ENCODE assay signal across 27 mouse cellular contexts in genomic region chr2:112513036-112513435, GRCm38 (mm10). TPM values are rescaled to one million over a fixed set of nuclear protein-coding genes. Genes with fewer than 3 reads are reported as not detected.
A peak's percentile ranks its signal among the peaks of the same experiment; 100 is the strongest.
DNase-seq lines count a peak whose midpoint lies in the region; ATAC-seq and TF ChIP-seq lines count a peak whose summit lies in the region.
"Had no signal": no experiment of that assay in that cellular context is flagged by ENCODE, and none has a peak within 500 bp of the region (broad histone marks: within the 10 kb centered on the region; RNA-seq: fewer than 3 reads in every experiment).

No protein-coding gene starts in this region.

- peak; percentile 34 for DNase-seq in heart, adult 11 months
- no peak for DNase-seq in heart, adult 8-10 months (ENCODE audit: low spot score)
- DNase-seq in liver, embryonic 14.5 days (ENCODE audit: low read depth in 3 of 3, low spot score in 3 of 3) = no peak
- DNase-seq in liver, embryonic 11.5 days (ENCODE audit: low spot score) = no peak
- DNase-seq in MEL (ENCODE audit: low read depth, low spot score) = peak; percentile 55
- no peak for DNase-seq in natural killer cell, adult 2 months (ENCODE audit: low spot score in 2 of 2)
- DNase-seq in heart, postnatal 10 days = no peak
- DNase-seq: cerebellum, adult 9-11 months; forebrain, postnatal 0 days; gastrocnemius, postnatal 36 days; heart, postnatal 14 days; kidney, adult 8-10 months; kidney, postnatal 25 days; layer of hippocampus, adult 9-11 months; right cerebral cortex, postnatal 14 days; spleen, adult 18-20 months; thymus, postnatal 4 days had no signal

- no peak for TF ChIP-seq POLR2A in MEL (IDR thresholded peaks at IDR 0.05; ENCODE audit: control insufficient read depth in 1 of 2, insufficient read depth in 1 of 2, low read depth in 1 of 2, low read length in 2 of 2, poor library complexity in 1 of 2)

- no peaks in the 10 kb centered on the region for H3K27me3 ChIP-seq in liver, embryonic 14.5 days (ENCODE audit: control insufficient read depth, insufficient read depth, low read length)
- no peaks in the 10 kb centered on the region for H3K27me3 ChIP-seq in liver, embryonic 11.5 days (replicated peaks; ENCODE audit: control insufficient read depth, insufficient read depth, low read length)
- no peaks in the 10 kb centered on the region for H3K27me3 ChIP-seq in MEL (ENCODE audit: control insufficient read depth in 1 of 2, insufficient read depth in 2 of 2, low read length in 2 of 2)
- H3K27me3 ChIP-seq: CH12.LX; embryonic facial prominence, embryonic 13.5 days; hindbrain, embryonic 13.5 days; liver, embryonic 15.5 days; neural tube, embryonic 13.5 days had no signal

- no peaks in the 10 kb centered on the region for H3K36me3 ChIP-seq in liver, embryonic 14.5 days (replicated peaks; ENCODE audit: control insufficient read depth, insufficient read depth, low read depth)
- H3K36me3 ChIP-seq in liver, embryonic 11.5 days (ENCODE audit: control insufficient read depth, insufficient read depth, low read length) = no peaks in the 10 kb centered on the region; the same call in 1 of the 2 replicates
- H3K36me3 ChIP-seq in MEL (ENCODE audit: control insufficient read depth in 1 of 2, insufficient read depth in 2 of 2, low read length in 2 of 2) = peaks cover 0 to 34% of the 10 kb centered on the region in 2 experiments; a peak in 2 of 4 replicates
- H3K36me3 ChIP-seq: embryonic facial prominence, embryonic 13.5 days; hindbrain, embryonic 13.5 days; midbrain, embryonic 10.5 days; neural tube, embryonic 13.5 days had no signal

- H3K9me3 ChIP-seq in liver, embryonic 14.5 days (ENCODE audit: control insufficient read depth, low read length) = no peaks in the 10 kb centered on the region
- H3K9me3 ChIP-seq in liver, embryonic 11.5 days (ENCODE audit: control insufficient read depth, low read length) = no peaks in the 10 kb centered on the region
- no peaks in the 10 kb centered on the region for H3K9me3 ChIP-seq in MEL (replicated peaks; ENCODE audit: insufficient read depth, low read length)
- H3K9me3 ChIP-seq: embryonic facial prominence, embryonic 13.5 days; hindbrain, embryonic 13.5 days; limb, embryonic 10.5 days; liver, embryonic 15.5 days; midbrain, embryonic 10.5 days; neural tube, embryonic 13.5 days had no signal

- no peak overlapping the region for H3K27ac ChIP-seq in liver, embryonic 14.5 days
- no peak overlapping the region for H3K27ac ChIP-seq in liver, embryonic 11.5 days (ENCODE audit: low read depth, low read length)
- no peak overlapping the region for H3K27ac ChIP-seq in MEL (ENCODE audit: control insufficient read depth, low read depth, low read length)
- H3K27ac ChIP-seq: embryonic facial prominence, embryonic 13.5 days; hindbrain, embryonic 13.5 days; limb, embryonic 10.5 days; liver, embryonic 15.5 days; midbrain, embryonic 10.5 days; neural tube, embryonic 13.5 days had no signal

- TF ChIP-seq CTCF in liver, embryonic 14.5 days (IDR thresholded peaks at IDR 0.05; ENCODE audit: low read depth) = peak; percentile 28; the same call in 1 of the 2 replicates
- peak; percentile 20 to 37 (median 30); a peak in 5 of 6 replicates for TF ChIP-seq CTCF in MEL (IDR thresholded peaks at IDR 0.05 in 2 of 3, conservative IDR thresholded peaks at IDR 0.05 in 1 of 3; ENCODE audit: control insufficient read depth in 1 of 3, insufficient read depth in 1 of 3, low read depth in 2 of 3, low read length in 3 of 3, poor library complexity in 1 of 3, severe bottlenecking in 1 of 3)

- intact Hi-C loops in heart, postnatal 10 days (cut with DNase I) = no loop called here

- H3K79me2 ChIP-seq in MEL (ENCODE audit: control insufficient read depth, insufficient read depth, low read length, poor library complexity) = no peaks in the 10 kb centered on the region; the same call in 1 of the 2 replicates

- no peak for ATAC-seq in liver, embryonic 14.5 days (ENCODE audit: insufficient read depth)
- no peak for ATAC-seq in liver, embryonic 11.5 days (replicated peaks; ENCODE audit: low FRiP score)
- peak; percentile 57; the same call in 1 of the 2 replicates for ATAC-seq in megakaryocyte-erythroid progenitor cell, adult 5-6 weeks (replicated peaks; ENCODE audit: low FRiP score, low TSS enrichment, poor library complexity, severe bottlenecking)
- ATAC-seq: forebrain, postnatal 0 days had no signal

- H3K4me3 ChIP-seq in liver, embryonic 14.5 days (ENCODE audit: insufficient read depth in 1 of 2, low read depth in 2 of 2, low read length in 2 of 2) = no peak overlapping the region
- no peak overlapping the region for H3K4me3 ChIP-seq in liver, embryonic 11.5 days (ENCODE audit: low read depth, low read length)
- no peak overlapping the region for H3K4me3 ChIP-seq in MEL (ENCODE audit: control insufficient read depth in 1 of 2, insufficient read depth in 1 of 2, low read depth in 2 of 2, low read length in 2 of 2)
- H3K4me3 ChIP-seq: embryonic facial prominence, embryonic 13.5 days; hindbrain, embryonic 13.5 days; limb, embryonic 10.5 days; liver, embryonic 15.5 days; midbrain, embryonic 10.5 days; neural tube, embryonic 13.5 days had no signal

- 82% methylated on average over 1 of the region's 1 CpGs for WGBS in liver, embryonic 14.5 days (ENCODE audit: insufficient replicate concordance)
- 95% methylated on average over 1 of the region's 1 CpGs for WGBS in liver, embryonic 11.5 days

- H3K4me2 ChIP-seq in liver, embryonic 14.5 days (ENCODE audit: low read depth) = no peak overlapping the region
- no peak overlapping the region for H3K4me2 ChIP-seq in liver, embryonic 11.5 days
- H3K4me2 ChIP-seq: embryonic facial prominence, embryonic 13.5 days; heart, embryonic 11.5 days; hindbrain, embryonic 13.5 days; liver, embryonic 15.5 days; neural tube, embryonic 13.5 days had no signal

- peaks cover 8 to 24% of the 10 kb centered on the region in 2 experiments for H3K4me1 ChIP-seq in liver, embryonic 14.5 days (replicated peaks; ENCODE audit: control insufficient read depth in 2 of 2, insufficient read depth in 2 of 2, low read length in 1 of 2)
- peaks cover 14% of the 10 kb centered on the region for H3K4me1 ChIP-seq in liver, embryonic 11.5 days (replicated peaks; ENCODE audit: control insufficient read depth, insufficient read depth, low read length)
- peaks cover 10 to 20% of the 10 kb centered on the region in 2 experiments for H3K4me1 ChIP-seq in MEL (ENCODE audit: control insufficient read depth in 1 of 2, insufficient read depth in 2 of 2, low read length in 2 of 2)
- H3K4me1 ChIP-seq: hindbrain, embryonic 13.5 days; limb, embryonic 10.5 days; neural tube, embryonic 13.5 days had no signal

- TF ChIP-seq EP300 in liver, embryonic 14.5 days (IDR thresholded peaks at IDR 0.05; ENCODE audit: low read depth) = no peak
- TF ChIP-seq EP300 in MEL (IDR thresholded peaks at IDR 0.05; ENCODE audit: low read depth in 1 of 2, low read length in 2 of 2) = no peak

- H3K9ac ChIP-seq in liver, embryonic 14.5 days (replicated peaks) = no peak overlapping the region
- no peak overlapping the region for H3K9ac ChIP-seq in liver, embryonic 11.5 days (ENCODE audit: low read depth, low read length)
- no peak overlapping the region for H3K9ac ChIP-seq in MEL (ENCODE audit: control insufficient read depth, low read depth, low read length, poor library complexity, severe bottlenecking)
- H3K9ac ChIP-seq: embryonic facial prominence, embryonic 13.5 days; forebrain, postnatal 0 days; hindbrain, embryonic 13.5 days; liver, embryonic 15.5 days; neural tube, embryonic 13.5 days had no signal

- TF ChIP-seq RAD21 in MEL (IDR thresholded peaks at IDR 0.05; ENCODE audit: low read depth, low read length) = peak; percentile 34

TF ChIP-seq in MEL, 35 proteins besides CTCF, POLR2A, EP300 and RAD21:
- TF ChIP-seq SMC3 (IDR thresholded peaks at IDR 0.05; ENCODE audit: low read depth, low read length) = peak; percentile 31; the same call in 1 of the 2 replicates
- TF ChIP-seq MAFK (IDR thresholded peaks at IDR 0.05; ENCODE audit: borderline replicate concordance, low read depth, low read length) = no peak
- TF ChIP-seq JUND (IDR thresholded peaks at IDR 0.05; ENCODE audit: low read depth, low read length) = 0 out of 2 replicates have a peak, but pooled peaks have one; percentile 37
TF ChIP-seq in MEL: peak in this region for 2.

RNA-seq across cellular contexts. Expression of gene Aven, which starts 20.3 kb away (rescaled TPM):
- 10 to 100 TPM; 16.7 to 19.1 (median 18.9) TPM for total RNA-seq in heart, adult 8-10 months (2022)
- 5.2 and 8.6 TPM in 2 replicates for polyA plus RNA-seq in liver, embryonic 14.5 days (2012; rRNA removed)
- 5.4 and 5.9 TPM in 2 replicates for polyA plus RNA-seq in liver, embryonic 14.5 days (2014; fragmentation: Nextera tagmentation; extraction: Ambion mirVana)
- polyA plus RNA-seq in liver, embryonic 11.5 days (2014; fragmentation: Nextera tagmentation; extraction: Ambion mirVana) = 13.6 and 14.1 TPM in 2 replicates
- 29.2 and 33.4 TPM in 2 replicates for total RNA-seq in MEL (2012; rRNA removed)
- polyA plus RNA-seq in MEL (2012; ENCODE audit: insufficient read depth in 1 of 2, insufficient read length in 2 of 2, low read depth in 1 of 2, low replicate concordance in 2 of 2, missing spikeins in 1 of 2) = 10 to 100 TPM; 50.3 to 72.8 TPM
- 11.9 and 27.4 TPM in 2 replicates for total RNA-seq in megakaryocyte-erythroid progenitor cell, adult 5-6 weeks (2014; fragmentation: Nextera tagmentation)
- total RNA-seq in megakaryocyte-erythroid progenitor cell, adult 5-6 weeks (2017) = 48.4 and 50.6 TPM in 2 replicates
- total RNA-seq in heart, postnatal 10 days (2021) = 10 to 100 TPM; 14.4 to 15.8 TPM

RNA-seq across cellular contexts. Expression of gene Chrm5, which starts 32.5 kb away (rescaled TPM):
- not detected for total RNA-seq in heart, adult 8-10 months (2022)
- polyA plus RNA-seq in liver, embryonic 14.5 days (2012; rRNA removed) = not detected in 2 replicates
- polyA plus RNA-seq in liver, embryonic 14.5 days (2014; fragmentation: Nextera tagmentation; extraction: Ambion mirVana) = not detected in 2 replicates
- polyA plus RNA-seq in liver, embryonic 11.5 days (2014; fragmentation: Nextera tagmentation; extraction: Ambion mirVana) = not detected in 2 replicates
- not detected in 2 replicates for total RNA-seq in MEL (2012; rRNA removed)
- polyA plus RNA-seq in MEL (2012; ENCODE audit: insufficient read depth in 1 of 2, insufficient read length in 2 of 2, low read depth in 1 of 2, low replicate concordance in 2 of 2, missing spikeins in 1 of 2) = not detected
- total RNA-seq in megakaryocyte-erythroid progenitor cell, adult 5-6 weeks (2014; fragmentation: Nextera tagmentation) = not detected in 2 replicates
- not detected in 2 replicates for total RNA-seq in megakaryocyte-erythroid progenitor cell, adult 5-6 weeks (2017)
- not detected for total RNA-seq in heart, postnatal 10 days (2021)
- total RNA-seq: adrenal gland, adult 18-20 months; CH12.LX; gastrocnemius, postnatal 36 days; heart, postnatal 14 days had no signal
- polyA plus RNA-seq: embryonic facial prominence, embryonic 13.5 days; heart, embryonic 11.5 days; limb, embryonic 10.5 days; liver, embryonic 15.5 days; midbrain, embryonic 10.5 days had no signal

RNA-seq across cellular contexts. Expression of gene Emc7, which starts 58.2 kb away (rescaled TPM):
- 10 to 100 TPM; 15.8 to 17.0 (median 16.4) TPM for total RNA-seq in heart, adult 8-10 months (2022)
- polyA plus RNA-seq in liver, embryonic 14.5 days (2012; rRNA removed) = 4.3 and 5.8 TPM in 2 replicates
- 13.0 and 13.3 TPM in 2 replicates for polyA plus RNA-seq in liver, embryonic 14.5 days (2014; fragmentation: Nextera tagmentation; extraction: Ambion mirVana)
- 19.9 and 20.2 TPM in 2 replicates for polyA plus RNA-seq in liver, embryonic 11.5 days (2014; fragmentation: Nextera tagmentation; extraction: Ambion mirVana)
- 23.1 and 25.7 TPM in 2 replicates for total RNA-seq in MEL (2012; rRNA removed)
- polyA plus RNA-seq in MEL (2012; ENCODE audit: insufficient read depth in 1 of 2, insufficient read length in 2 of 2, low read depth in 1 of 2, low replicate concordance in 2 of 2, missing spikeins in 1 of 2) = 10 to 100 TPM in 1 of 2 experiments, not detected in 1; 17.7 TPM
- total RNA-seq in megakaryocyte-erythroid progenitor cell, adult 5-6 weeks (2014; fragmentation: Nextera tagmentation) = 13.8 and 14.7 TPM in 2 replicates
- 9.7 and 10.5 TPM in 2 replicates for total RNA-seq in megakaryocyte-erythroid progenitor cell, adult 5-6 weeks (2017)
- 10 to 100 TPM; 15.5 to 16.8 TPM for total RNA-seq in heart, postnatal 10 days (2021)

Comparison
In these comparisons a context has a peak if more than half of its experiments do, and no peak if none do; other contexts are left out.
1. DNase-seq: peak in heart, adult 11 months (single experiment) and MEL (single experiment); none in heart, adult 8-10 months (single experiment), liver, embryonic 14.5 days (0 of 3), liver, embryonic 11.5 days (single experiment), natural killer cell, adult 2 months (0 of 2) and heart, postnatal 10 days (0 of 2).